Mouse (Mus musculus): ENCODE results near the gene Ppif. TPM values are rescaled to one million over a fixed set of nuclear protein-coding genes. Genes with fewer than 3 reads are reported as not detected.

Gene Ppif
- total RNA-seq, 2 experiments from 2014 or later = 26.0 to 43.4 TPM

DNA sequence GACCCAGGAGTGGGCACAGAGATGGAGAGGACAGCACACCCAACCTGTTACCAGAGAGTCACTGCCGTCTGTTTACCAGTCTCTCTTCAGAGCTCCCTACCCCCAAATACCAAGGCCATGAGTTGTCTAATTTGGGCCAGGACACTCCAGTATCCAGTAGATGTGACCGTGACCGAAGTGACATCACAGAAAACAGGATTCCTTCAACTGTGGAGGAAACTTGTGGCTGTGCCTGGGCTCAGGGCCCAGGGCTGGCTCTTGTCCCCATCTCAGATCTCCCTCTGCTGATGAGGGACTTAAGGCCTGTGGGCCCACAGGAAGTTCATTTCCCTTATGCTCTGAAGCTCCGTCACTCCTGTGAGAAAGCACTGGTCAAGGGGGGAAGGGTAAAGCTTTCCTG lies 14.5 kb downstream of the Ppif start:
- peak; percentile 86 for DNase-seq
- H3K27ac ChIP-seq = peak overlapping the region; percentile 88
- no peak overlapping the region for H3K4me3 ChIP-seq
- no peak for TF ChIP-seq CTCF (IDR thresholded peaks at IDR 0.05)
- intact Hi-C loops (cut with DNase I) = loop anchor here (5.0 kb wide), 1 partner anchor 94 kb away; no protein-coding TSS in a partner anchor

- no peak overlapping the region for H3K4me3 ChIP-seq
- intact Hi-C loops (cut with DNase I) = loop anchor here (5.0 kb wide), 1 partner anchor 93 kb away; no protein-coding TSS in a partner anchor
- peak overlapping the region; percentile 88 for H3K27ac ChIP-seq
- no peak for TF ChIP-seq CTCF (IDR thresholded peaks at IDR 0.05)
- DNase-seq = peak; percentile 70
Measured at GRCm38 (mm10) chr14:25708917-25709316, 15.0 kb downstream of the Ppif start.

- DNase-seq = peak; percentile 55
- no peak overlapping the region for H3K4me3 ChIP-seq
- intact Hi-C loops (cut with DNase I) = no loop called here
- no peak for TF ChIP-seq CTCF (IDR thresholded peaks at IDR 0.05)
- H3K27ac ChIP-seq = peak overlapping the region; percentile 88
Measured at GRCm38 (mm10) chr14:25710073-25710472, 16.1 kb downstream of the Ppif start.

DNA sequence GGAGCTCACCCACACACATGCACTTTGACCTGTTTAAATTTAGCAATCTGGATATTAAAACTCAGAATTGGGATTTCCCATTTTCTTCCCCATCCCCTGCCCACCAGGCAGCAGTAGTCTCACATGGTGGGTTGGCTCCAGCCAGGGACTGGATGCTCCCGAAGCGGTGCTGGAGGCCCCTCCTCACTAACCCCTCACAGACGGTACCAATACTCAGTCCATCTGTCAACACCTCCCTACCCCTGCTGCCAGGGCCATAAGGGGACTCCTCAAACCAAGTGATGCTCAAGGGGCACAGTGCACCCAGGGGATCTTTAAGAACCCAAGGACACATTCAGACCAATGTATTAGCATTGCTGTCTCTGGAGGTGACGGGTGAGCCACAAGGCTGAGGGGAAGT lies 16.7 kb downstream of the Ppif start:
- intact Hi-C loops (cut with DNase I) = no loop called here
- H3K4me3 ChIP-seq = no peak overlapping the region
- no peak for TF ChIP-seq CTCF (IDR thresholded peaks at IDR 0.05)
- DNase-seq = no peak
- H3K27ac ChIP-seq = peak overlapping the region; percentile 88

DNA sequence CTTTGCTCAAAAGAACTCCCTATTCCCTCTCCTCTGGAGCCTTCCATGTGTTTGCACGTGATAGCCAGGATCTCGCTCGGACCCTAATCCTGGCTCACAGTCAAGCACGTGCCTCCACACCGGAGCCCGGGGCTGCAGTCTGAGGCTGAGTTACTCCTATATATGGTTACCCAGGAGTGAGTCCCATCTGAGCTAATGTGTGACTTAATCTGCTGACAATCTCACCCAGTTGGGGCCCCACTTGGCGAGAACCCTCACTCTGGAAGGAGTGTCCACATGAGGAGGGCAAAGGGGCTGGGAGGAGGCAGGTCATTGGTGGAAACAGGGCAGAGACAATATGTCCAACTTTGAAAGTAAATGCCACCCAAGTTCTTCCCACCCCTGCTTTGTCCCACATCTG lies 17.2 kb downstream of the Ppif start:
- DNase-seq = peak; percentile 19
- peak overlapping the region; percentile 88 for H3K27ac ChIP-seq
- no peak overlapping the region for H3K4me3 ChIP-seq
- intact Hi-C loops (cut with DNase I) = no loop called here
- no peak for TF ChIP-seq CTCF (IDR thresholded peaks at IDR 0.05)

DNA sequence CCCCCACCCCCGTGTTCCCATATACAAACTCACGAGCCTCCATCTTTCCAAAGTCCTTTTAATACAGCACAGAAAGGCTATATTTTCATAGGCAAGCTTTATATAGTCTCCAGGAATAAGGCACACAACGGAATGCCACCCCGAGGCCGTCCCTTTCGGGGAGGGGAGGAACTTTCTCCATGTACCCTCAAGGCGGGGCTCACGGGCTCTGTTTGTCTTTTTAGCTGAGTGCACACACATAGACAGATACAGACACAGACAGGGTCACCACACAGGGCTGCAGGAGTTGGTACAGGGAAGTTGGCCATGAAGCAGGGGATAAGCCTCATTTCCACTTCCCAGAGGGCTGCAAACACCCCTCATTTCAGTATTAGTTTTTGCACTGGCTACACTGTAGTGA lies 17.6 kb downstream of the Ppif start:
- Histone ChIP-seq H3K27ac (peak overlapping the region; percentile 88; the same call in 1 of the 2 replicates), H3K4me3 (no peak overlapping the region)
- peak; percentile 15 for DNase-seq
- intact Hi-C loops (cut with DNase I) = no loop called here
- no peak for TF ChIP-seq CTCF (IDR thresholded peaks at IDR 0.05)

- intact Hi-C loops (cut with DNase I) = no loop called here
- peak; percentile 27 for DNase-seq
- peak; percentile 51 for TF ChIP-seq CTCF (IDR thresholded peaks at IDR 0.05)
Measured at GRCm38 (mm10) chr14:25713443-25713842, 19.5 kb downstream of the Ppif start.

GRCm38 (mm10) chr14:25716528-25716927 lies 22.6 kb downstream of the Ppif start:
- H3K27ac ChIP-seq = peak overlapping the region; percentile 43; the same call in 1 of the 2 replicates
- no peak for TF ChIP-seq CTCF (IDR thresholded peaks at IDR 0.05)
- DNase-seq = no peak
- intact Hi-C loops (cut with DNase I) = no loop called here
- H3K4me3 ChIP-seq = no peak overlapping the region

More at GRCm38 (mm10) chr14:25713443-25713842, 19.5 kb downstream of the Ppif start:
- Histone ChIP-seq H3K27ac (no peak overlapping the region), H3K4me3 (no peak overlapping the region)

DNA sequence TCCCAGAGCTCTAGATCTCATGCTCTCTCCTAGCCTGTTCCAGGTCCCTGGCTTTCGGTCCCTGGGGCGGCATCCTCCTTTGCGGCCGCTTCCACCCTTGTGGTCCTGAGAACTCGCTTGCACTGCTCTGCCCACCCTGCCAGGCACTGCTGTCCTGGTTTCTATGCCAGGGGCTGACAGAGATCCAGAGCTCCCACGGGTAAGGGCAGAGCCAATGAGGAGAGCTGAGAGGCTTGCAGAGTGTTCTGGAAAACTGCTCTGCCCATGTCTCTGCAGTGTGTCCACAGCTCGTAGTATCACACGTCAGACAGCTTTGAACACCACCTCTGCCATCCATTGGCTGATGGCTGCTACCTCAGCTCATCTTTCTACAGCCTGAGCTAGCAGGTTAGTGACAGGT lies 23.8 kb downstream of the Ppif start:
- TF ChIP-seq CTCF (IDR thresholded peaks at IDR 0.05) = no peak
- Histone ChIP-seq H3K27ac (peak overlapping the region; percentile 64), H3K4me3 (no peak overlapping the region)
- intact Hi-C loops (cut with DNase I) = no loop called here
- DNase-seq = peak; percentile 45

- Histone ChIP-seq H3K4me3 (no peak overlapping the region), H3K27ac (peak overlapping the region; percentile 64)
- intact Hi-C loops (cut with DNase I) = no loop called here
- TF ChIP-seq CTCF (IDR thresholded peaks at IDR 0.05) = no peak
- DNase-seq = peak; percentile 63
Measured at GRCm38 (mm10) chr14:25718471-25718870, 24.5 kb downstream of the Ppif start.

DNA sequence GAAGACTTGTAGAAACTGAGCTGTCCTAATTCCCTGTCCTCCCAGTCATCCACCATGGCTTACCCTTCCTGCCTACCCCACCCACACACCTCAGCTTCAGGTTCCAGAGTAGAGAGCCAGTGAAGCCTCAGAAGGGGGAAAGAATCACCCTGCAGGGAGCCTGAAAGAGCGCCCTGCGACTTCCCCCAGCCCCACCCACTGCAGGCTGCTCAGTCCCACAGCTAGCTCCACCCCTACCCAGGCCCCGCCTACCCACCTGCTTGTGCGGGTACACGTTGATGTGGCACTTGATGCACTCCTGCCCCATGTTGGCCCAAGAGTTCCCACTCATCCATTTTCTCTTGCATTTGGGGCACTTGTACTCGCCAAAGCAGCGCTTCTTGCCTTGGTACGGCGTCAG lies 25.4 kb downstream of the Ppif start:
- no peak for DNase-seq
- H3K27ac ChIP-seq = peak overlapping the region; percentile 64
- TF ChIP-seq CTCF (IDR thresholded peaks at IDR 0.05) = no peak
- intact Hi-C loops (cut with DNase I) = no loop called here
- no peak overlapping the region for H3K4me3 ChIP-seq

- H3K27ac ChIP-seq = no peak overlapping the region
Measured at GRCm38 (mm10) chr14:25720962-25721707, 27.2 kb downstream of the Ppif start.

GRCm38 (mm10) chr14:25725032-25725497 lies 31.1 kb downstream of the Ppif start:
- peak; percentile 60 for DNase-seq
- H3K27ac ChIP-seq = peak overlapping the region; percentile 63
- TF ChIP-seq CTCF (IDR thresholded peaks at IDR 0.05) = peak; percentile 8; the same call in 1 of the 2 replicates
- H3K4me3 ChIP-seq = no peak overlapping the region
- intact Hi-C loops (cut with DNase I) = loop anchor here (5.0 kb wide), 2 partner anchors 42 to 77 kb away; partner anchors contain the start of gene Zcchc24

More at GRCm38 (mm10) chr14:25720962-25721707, 27.2 kb downstream of the Ppif start:
- no peak overlapping the region for H3K4me3 ChIP-seq
- TF ChIP-seq CTCF (IDR thresholded peaks at IDR 0.05) = no peak
- intact Hi-C loops (cut with DNase I) = no loop called here
- DNase-seq = no peak

All from gastrocnemius, adult 2 months (tissue).